Mouse (Mus musculus) forebrain, postnatal 0 days (tissue): ENCODE measurements around the gene Lefty1. TPM values are rescaled to one million over a fixed set of nuclear protein-coding genes. Genes with fewer than 3 reads are reported as not detected.

ENCODE experiments used
- ATAC-seq: fragments of 200-750 bp; cut with Nextera tagmentation; 2 replicates; pipeline ENCODE4 v1.8.0; 2017; ENCODE audit warnings: mild to moderate bottlenecking, moderate library complexity
- DNase-seq: peaks from one replicate; pipeline ENCODE4 v3.0.0-alpha.2; 2015
- H3K27ac ChIP-seq: fragments of 300-500 bp; sonication (generic); 2 replicates; pipeline ENCODE4 v1.5.1; 2014; ENCODE audit warnings: low read depth, mild to moderate bottlenecking, antibody characterized with exemption, low read length, moderate library complexity, mixed read lengths
- H3K27me3 ChIP-seq: fragments of 300-500 bp; sonication (generic); 2 replicates; pipeline ENCODE4 v1.6.1; 2014; ENCODE audit warnings: mild to moderate bottlenecking, low read length, mixed read lengths; ENCODE audit not compliant: insufficient read depth
- H3K36me3 ChIP-seq: fragments of 300-500 bp; sonication (generic); 2 replicates; pipeline ENCODE4 v1.6.1; 2014; ENCODE audit warnings: mild to moderate bottlenecking, moderate library complexity; ENCODE audit not compliant: insufficient read depth
- H3K4me1 ChIP-seq: fragments of 300-500 bp; sonication (generic); 2 replicates; pipeline ENCODE4 v1.6.1; 2014; ENCODE audit warnings: antibody characterized with exemption; ENCODE audit not compliant: insufficient read depth
- H3K4me2 ChIP-seq: fragments of 300-500 bp; sonication (generic); 2 replicates; pipeline ENCODE4 v1.6.1; 2014; ENCODE audit warnings: low read depth, mild to moderate bottlenecking, moderate library complexity
- H3K4me3 ChIP-seq: fragments of 300-500 bp; sonication (generic); 2 replicates; pipeline ENCODE4 v1.5.1; 2014; ENCODE audit warnings: low read depth, low read length, mixed read lengths
- H3K9ac ChIP-seq: fragments of 300-500 bp; sonication (generic); 2 replicates; pipeline ENCODE4 v1.6.1; 2014; ENCODE audit warnings: mild to moderate bottlenecking
- H3K9me3 ChIP-seq: fragments of 300-500 bp; sonication (generic); 2 replicates; pipeline ENCODE4 v1.6.1; 2016; ENCODE audit warnings: low read length
- CTCF ChIP-seq: sonication (generic); IDR thresholded peaks from 2 replicates; pipeline ENCODE4 v1.5.1; 2016; ENCODE audit warnings: antibody characterized with exemption, control low read depth, low read depth
- WGBS: fragments of 180-500 bp; shearing (Covaris S2); extraction: QIAGEN DNeasy Blood & Tissue Kit; methylation state at CpG from one replicate; pipeline ENCODE4 v1.1.7; 2014; 5-methylcytosine and 5-hydroxymethylcytosine counted together
- polyA plus RNA-seq: library from polyadenylated mRNA; unstranded; fragments of >200 nt; fragmentation: Nextera tagmentation; extraction: Ambion mirVana; gene quantifications from 2 replicates; pipeline ENCODE4 v1.2.1, GENCODE M21; 2015
- total RNA-seq: library from RNA; depleted of rRNA; stranded (reverse); fragments of >200 nt; gene quantifications from 2 replicates; pipeline ENCODE4 v1.2.3, GENCODE M21; 2014

Lefty1 gene
- total and polyA plus RNA-seq, 2 experiments from 2014 or later = 0.35 TPM; not detected in 1

GRCm38 (mm10) chr1:180901107-180901506, 33.7 kb upstream of the Lefty1 start:
- peak; percentile 79 for TF ChIP-seq CTCF
- H3K27ac ChIP-seq = no peak overlapping the region
- no peak overlapping the region for H3K9ac ChIP-seq
- H3K9me3 ChIP-seq = no peaks in the 10 kb centered on the region
- WGBS = 1% methylated on average over 4 of the region's 4 CpGs
- ATAC-seq (no peak), DNase-seq (peak; percentile 79)
- peaks cover 4% of the 10 kb centered on the region; the same call in 1 of the 2 replicates for H3K36me3 ChIP-seq
- H3K27me3 ChIP-seq = no peaks in the 10 kb centered on the region; the same call in 1 of the 2 replicates
- H3K4me3 ChIP-seq = no peak overlapping the region
- H3K4me2 ChIP-seq = no peak overlapping the region
- peaks cover 11% of the 10 kb centered on the region for H3K4me1 ChIP-seq

- Histone ChIP-seq H3K27ac (no peak overlapping the region), H3K36me3 (peaks cover 20% of the 10 kb centered on the region), H3K27me3 (no peaks in the 10 kb centered on the region; the same call in 1 of the 2 replicates), H3K4me3 (no peak overlapping the region), H3K4me1 (peaks cover 11% of the 10 kb centered on the region), H3K9me3 (no peaks in the 10 kb centered on the region), H3K9ac (no peak overlapping the region), H3K4me2 (no peak overlapping the region)
- ATAC-seq (no peak), DNase-seq (no peak)
- TF ChIP-seq CTCF = no peak
- 48% methylated on average over 5 of the region's 5 CpGs for whole genome bisulfite sequencing
Measured at GRCm38 (mm10) chr1:180902915-180903314, 31.9 kb upstream of the Lefty1 start.

- peaks cover 11% of the 10 kb centered on the region for H3K4me1 ChIP-seq
- H3K4me2 ChIP-seq = peak overlapping the region; percentile 85
- WGBS = 39% methylated on average over 10 of the region's 10 CpGs
- no peak for TF ChIP-seq CTCF
- no peaks in the 10 kb centered on the region for H3K9me3 ChIP-seq
- H3K4me3 ChIP-seq = peak overlapping the region; percentile 90
- H3K9ac ChIP-seq = peak overlapping the region; percentile 94
- DNase-seq (no peak), ATAC-seq (no peak)
- peaks cover 28% of the 10 kb centered on the region for H3K36me3 ChIP-seq
- no peak overlapping the region for H3K27ac ChIP-seq
- no peaks in the 10 kb centered on the region; the same call in 1 of the 2 replicates for H3K27me3 ChIP-seq
Measured at GRCm38 (mm10) chr1:180903666-180904038, 31.2 kb upstream of the Lefty1 start.

GRCm38 (mm10) chr1:180904039-180904814, 30.6 kb upstream of the Lefty1 start, which contains the start of gene Pycr2:
Pycr2 (plus strand) TSS chr1:180904293.
- DNase-seq (peak; percentile 97), ATAC-seq (peak; percentile 100)
- H3K4me1 ChIP-seq = peaks cover 11% of the 10 kb centered on the region
- H3K4me3 ChIP-seq = peak within 1 kb of the TSS; percentile 90
- H3K27ac ChIP-seq = peak within 1 kb of the TSS; percentile 89
- H3K4me2 ChIP-seq = peak within 1 kb of the TSS; percentile 85
- no peaks in the 10 kb centered on the region for H3K9me3 ChIP-seq
- peak within 1 kb of the TSS; percentile 94 for H3K9ac ChIP-seq
- TF ChIP-seq CTCF = no peak; the same call in 1 of the 2 replicates
- H3K27me3 ChIP-seq = no peaks in the 10 kb centered on the region; the same call in 1 of the 2 replicates
- 1% methylated on average over 52 of the region's 52 CpGs for WGBS
- H3K36me3 ChIP-seq = peaks cover 30% of the 10 kb centered on the region

- Histone ChIP-seq H3K9me3 (no peaks in the 10 kb centered on the region), H3K4me2 (peak overlapping the region; percentile 85), H3K9ac (peak overlapping the region; percentile 94), H3K4me3 (peak overlapping the region; percentile 90), H3K36me3 (peaks cover 30% of the 10 kb centered on the region), H3K27me3 (no peaks in the 10 kb centered on the region; the same call in 1 of the 2 replicates), H3K27ac (peak overlapping the region; percentile 89), H3K4me1 (peaks cover 11% of the 10 kb centered on the region)
- 1% methylated on average over 5 of the region's 5 CpGs for WGBS
- ATAC-seq (no peak), DNase-seq (no peak)
- no peak for TF ChIP-seq CTCF
Measured at GRCm38 (mm10) chr1:180904815-180905080, 30.1 kb upstream of the Lefty1 start.

GRCm38 (mm10) chr1:180905307-180905706, 29.5 kb upstream of the Lefty1 start:
- DNase-seq (no peak), ATAC-seq (no peak)
- Histone ChIP-seq H3K4me1 (peaks cover 11% of the 10 kb centered on the region), H3K36me3 (peaks cover 30% of the 10 kb centered on the region), H3K4me2 (peak overlapping the region; percentile 85), H3K27ac (no peak overlapping the region), H3K9ac (0 out of 2 replicates have a peak overlapping the region, but pooled peaks have one; percentile 94), H3K4me3 (peak overlapping the region; percentile 90), H3K27me3 (no peaks in the 10 kb centered on the region; the same call in 1 of the 2 replicates), H3K9me3 (no peaks in the 10 kb centered on the region)
- TF ChIP-seq CTCF = no peak
- 63% methylated on average over 6 of the region's 6 CpGs for WGBS

- Histone ChIP-seq H3K36me3 (peaks cover 30% of the 10 kb centered on the region), H3K27ac (no peak overlapping the region), H3K27me3 (no peaks in the 10 kb centered on the region), H3K4me1 (peaks cover 11% of the 10 kb centered on the region), H3K9ac (no peak overlapping the region), H3K4me3 (no peak overlapping the region), H3K4me2 (no peak overlapping the region), H3K9me3 (no peaks in the 10 kb centered on the region)
- DNase-seq (no peak), ATAC-seq (no peak)
- WGBS = 92% methylated on average over 17 of the region's 17 CpGs
- no peak for TF ChIP-seq CTCF
Measured at GRCm38 (mm10) chr1:180905876-180906275, 28.9 kb upstream of the Lefty1 start.
